Mouse (Mus musculus) mesoderm, embryonic 11.5 days (tissue): ENCODE measurements at regions not wholly inside any gene's neighbourhood (a gene's known extent, or its start where the extent isn't known, plus 50 kb on each side); places are given as distances from the start of the nearest gene placed in this dataset.

Experiments
- DNase-seq: peaks from one replicate; pipeline ENCODE4 v3.0.0-alpha.2; 2012; ENCODE audit warnings: low read depth, low spot score

- no peak for DNase-seq
Observed at GRCm38 (mm10) chr4:89082838-89083237, 54.1 kb upstream of the Mtap start.

- DNase-seq: no peak
Observed at GRCm38 (mm10) chr4:89078485-89078884, 58.4 kb upstream of the Mtap start.

GRCm38 (mm10) chr4:89074705-89075104, 62.2 kb upstream of the Mtap start:
- no peak for DNase-seq

- DNase-seq: no peak
Observed at GRCm38 (mm10) chr4:89070430-89070829, 66.5 kb upstream of the Mtap start.

GRCm38 (mm10) chr4:89064401-89064800, 72.5 kb upstream of the Mtap start:
- DNase-seq: no peak

- DNase-seq: no peak
Observed at GRCm38 (mm10) chr4:89062384-89062783, 74.5 kb upstream of the Mtap start.

- no peak for DNase-seq
Observed at GRCm38 (mm10) chr4:89061619-89062018, 75.3 kb upstream of the Mtap start.

- no peak for DNase-seq
Observed at GRCm38 (mm10) chr4:89057573-89057972, 79.3 kb upstream of the Mtap start.

- DNase-seq: no peak
Observed at GRCm38 (mm10) chr4:89057135-89057534, 79.8 kb upstream of the Mtap start.

GRCm38 (mm10) chr4:89055969-89056368, 81.0 kb upstream of the Mtap start:
- DNase-seq: no peak

- no peak for DNase-seq
Observed at GRCm38 (mm10) chr4:89053606-89054005, 83.3 kb upstream of the Mtap start.

- no peak for DNase-seq
Observed at GRCm38 (mm10) chr4:89051897-89052296, 85.0 kb upstream of the Mtap start.

- no peak for DNase-seq
Observed at GRCm38 (mm10) chr4:89050551-89051199, 86.2 kb upstream of the Mtap start.

GRCm38 (mm10) chr4:89049592-89050440, 87.1 kb upstream of the Mtap start:
- no peak for DNase-seq

GRCm38 (mm10) chr4:89044516-89044915, 92.4 kb upstream of the Mtap start:
- no peak for DNase-seq

- no peak for DNase-seq
Observed at GRCm38 (mm10) chr4:89043982-89044381, 92.9 kb upstream of the Mtap start.

- no peak for DNase-seq
Observed at GRCm38 (mm10) chr4:89040856-89041255, 96.1 kb upstream of the Mtap start.

GRCm38 (mm10) chr4:89038906-89039305, 98.0 kb upstream of the Mtap start:
- DNase-seq: no peak

- peak; percentile 5 for DNase-seq
Observed at GRCm38 (mm10) chr4:89038135-89038534, 98.8 kb upstream of the Mtap start.

- no peak for DNase-seq
Observed at GRCm38 (mm10) chr4:89034822-89035221, 102.1 kb upstream of the Mtap start.

- DNase-seq: no peak
Observed at GRCm38 (mm10) chr4:89034299-89034698, 102.6 kb upstream of the Mtap start.

- peak; percentile 16 for DNase-seq
Observed at GRCm38 (mm10) chr4:89012681-89013353, 124.1 kb upstream of the Mtap start.

GRCm38 (mm10) chr4:89008561-89008960, 128.4 kb upstream of the Mtap start:
- DNase-seq: no peak
